Mouse (Mus musculus): ENCODE data around the gene Amotl1.

GRCm38 (mm10) chr9:14597429-14597828, 47.4 kb downstream of the Amotl1 start:
- no peak for TF ChIP-seq CTCF (conservative IDR thresholded peaks at IDR 0.05; ENCODE audit: low read length)
- no peak for TF ChIP-seq POU5F1 (IDR thresholded peaks at IDR 0.05; ENCODE audit: borderline replicate concordance, low read length)

Measured in E14TG2a.4 (cell line).